Mouse (Mus musculus) layer of hippocampus, adult 8-10 months (tissue): ENCODE data around the gene Clcf1. TPM values are rescaled to one million over a fixed set of nuclear protein-coding genes. Genes with fewer than 3 reads are reported as not detected.

ENCODE experiments used
- DNase-seq, 2 experiments: peaks; one replicate each; pipeline ENCODE4 v3.0.0; 2022; ENCODE audit warnings: low spot score in 2 of 2
- total RNA-seq, 4 experiments: library from RNA; stranded (reverse); gene quantifications; 2 replicates each; pipeline ENCODE4 v1.2.4; 2022

The Clcf1 gene
- 1 to 10 TPM in 3 of 4 experiments, under 1 TPM in 1; 0.70 to 3.3 (median 1.9) TPM for total RNA-seq

DNA sequence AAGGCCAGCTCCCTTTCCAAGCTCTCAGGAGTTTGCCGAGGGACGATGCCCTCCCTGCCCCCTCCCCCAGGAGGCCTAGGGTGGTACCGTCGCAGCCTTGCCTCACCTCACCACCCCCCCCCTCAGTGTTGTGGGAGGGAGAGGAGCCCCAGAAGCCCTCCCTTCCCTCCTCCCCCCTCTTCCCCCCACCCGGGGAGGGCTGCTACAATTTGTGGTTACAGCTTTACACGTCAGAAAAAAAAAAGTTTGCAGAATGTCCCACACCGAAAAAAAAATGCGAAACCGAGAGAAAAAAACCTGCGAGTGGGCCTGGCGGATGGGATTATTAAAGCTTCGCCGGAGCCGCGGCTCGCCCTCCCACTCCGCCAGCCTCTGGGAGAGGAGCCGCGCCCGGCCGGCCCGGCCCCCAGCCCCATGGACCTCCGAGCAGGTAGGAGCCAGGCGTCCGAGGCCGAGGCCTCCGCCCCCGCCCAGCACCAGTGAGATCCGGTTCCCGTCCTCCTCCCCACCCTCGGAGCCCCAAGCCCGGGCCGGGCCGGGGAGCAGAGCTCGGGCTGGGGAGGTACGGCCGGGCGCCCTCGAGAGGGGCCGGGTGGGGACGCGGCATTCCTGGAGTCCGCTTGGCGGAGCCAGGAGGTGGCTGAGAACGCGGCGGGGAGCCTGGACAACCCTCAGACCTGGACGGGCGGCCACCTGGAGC lies at the start of gene Clcf1, which contains the start of gene AC109138.7:
TSS of gene Clcf1 (plus strand) at position 168 of the 700 bp plus-strand sequence.
TSS of gene AC109138.7 (plus strand) at position 287 of the 700 bp plus-strand sequence.
- no peak for DNase-seq

DNA sequence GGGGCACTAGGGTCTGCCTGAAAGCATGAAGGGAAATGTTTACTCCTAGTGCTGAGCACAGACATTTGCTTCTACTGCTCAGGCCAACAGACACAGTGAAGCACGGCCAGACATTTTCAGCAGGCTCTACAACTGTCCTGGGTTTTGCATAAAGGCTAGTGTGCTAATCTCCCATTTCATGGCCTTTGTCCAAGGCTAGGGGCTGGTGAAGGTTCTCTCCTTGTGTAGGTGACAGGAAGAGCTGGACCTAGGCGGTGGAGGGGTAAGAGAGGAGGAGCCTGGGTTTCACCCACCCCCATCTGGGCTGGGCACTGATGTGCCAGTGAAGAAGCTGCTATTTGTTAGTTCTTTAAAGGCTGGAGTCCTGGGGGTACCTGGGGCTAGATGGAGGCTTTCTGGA lies 49.3 kb upstream of the Clcf1 start:
- no peak for DNase-seq

DNA sequence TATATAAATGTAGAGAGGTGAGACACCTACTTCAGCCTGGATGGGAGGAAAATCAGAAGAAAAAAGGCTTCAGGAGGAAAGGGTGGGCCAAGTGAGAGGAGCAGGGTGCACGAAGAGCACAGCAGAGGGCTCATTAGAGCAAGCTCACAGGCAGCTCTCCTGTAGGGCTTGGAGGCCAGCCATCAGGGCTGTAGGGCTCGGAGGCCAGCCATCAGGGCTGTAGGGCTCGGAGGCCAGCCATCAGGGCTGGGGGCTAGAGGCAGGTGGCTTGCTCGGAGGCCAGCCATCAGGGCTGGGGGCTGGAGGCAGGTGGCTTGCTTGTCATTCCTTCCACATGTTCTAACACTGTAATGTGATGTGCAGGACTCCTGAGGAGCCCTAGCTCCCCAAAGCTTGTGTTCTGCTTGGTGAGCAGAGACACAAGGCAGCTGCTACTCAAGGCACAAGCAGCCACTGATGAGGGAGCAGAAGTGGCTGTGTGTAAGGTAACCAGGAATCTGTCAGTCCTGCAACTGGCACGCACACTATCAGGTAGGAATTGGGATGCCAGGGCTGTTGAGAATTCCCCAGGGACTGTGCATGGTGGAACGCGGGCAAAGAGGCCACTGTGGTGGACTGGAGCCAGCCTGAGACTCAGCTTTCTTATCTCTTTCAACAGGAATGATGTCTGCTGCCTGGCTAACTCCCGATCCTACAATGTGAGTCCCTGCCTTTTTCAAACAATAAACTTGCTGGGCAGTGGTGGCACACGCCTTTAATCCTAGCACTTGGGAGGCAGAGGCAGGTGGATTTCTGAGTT lies 47.2 kb upstream of the Clcf1 start:
- no peak for DNase-seq

DNA sequence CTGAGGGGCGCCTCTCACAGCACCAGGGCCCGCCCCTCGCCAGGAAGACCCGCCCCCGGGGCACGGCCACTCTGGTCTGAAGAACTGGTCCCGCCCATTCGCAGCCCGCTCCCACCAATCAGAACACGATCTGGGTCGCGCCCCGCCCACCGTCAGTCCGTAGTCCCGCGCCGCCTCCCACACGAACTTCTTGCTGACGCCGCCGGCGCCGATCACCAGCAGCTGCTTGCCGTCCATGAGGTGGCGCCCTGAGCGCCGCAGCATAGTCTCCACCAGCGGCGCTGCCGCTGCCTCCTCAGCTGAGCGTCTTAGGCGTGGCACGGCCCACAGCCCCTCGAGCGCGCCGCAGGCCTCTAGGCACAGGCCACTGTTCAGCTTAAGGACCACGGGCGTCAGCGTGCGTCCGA lies 44.7 kb upstream of the Clcf1 start:
- peak; percentile 99 for DNase-seq

DNA sequence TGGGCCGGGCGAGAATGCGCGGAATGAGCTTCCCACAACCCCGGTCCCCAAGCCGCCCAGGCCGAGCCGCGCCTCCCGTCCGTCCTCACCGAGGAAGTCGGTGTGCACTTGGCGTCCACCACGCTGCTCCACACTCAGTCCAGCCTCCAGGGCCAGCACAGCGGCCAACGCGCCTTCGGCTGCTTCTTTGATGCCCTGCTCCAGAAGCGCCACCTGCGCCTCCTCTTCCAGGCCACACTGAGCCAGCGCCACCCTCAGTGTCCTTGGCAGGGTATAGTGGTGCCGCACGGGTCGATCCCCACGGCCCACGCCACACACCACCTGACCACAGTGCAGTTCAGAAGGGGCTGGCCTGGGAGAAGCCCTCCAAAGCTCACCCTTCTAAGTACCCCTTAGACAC lies 44.2 kb upstream of the Clcf1 start:
- peak in 1 of 2 experiments; percentile 50 for DNase-seq

DNA sequence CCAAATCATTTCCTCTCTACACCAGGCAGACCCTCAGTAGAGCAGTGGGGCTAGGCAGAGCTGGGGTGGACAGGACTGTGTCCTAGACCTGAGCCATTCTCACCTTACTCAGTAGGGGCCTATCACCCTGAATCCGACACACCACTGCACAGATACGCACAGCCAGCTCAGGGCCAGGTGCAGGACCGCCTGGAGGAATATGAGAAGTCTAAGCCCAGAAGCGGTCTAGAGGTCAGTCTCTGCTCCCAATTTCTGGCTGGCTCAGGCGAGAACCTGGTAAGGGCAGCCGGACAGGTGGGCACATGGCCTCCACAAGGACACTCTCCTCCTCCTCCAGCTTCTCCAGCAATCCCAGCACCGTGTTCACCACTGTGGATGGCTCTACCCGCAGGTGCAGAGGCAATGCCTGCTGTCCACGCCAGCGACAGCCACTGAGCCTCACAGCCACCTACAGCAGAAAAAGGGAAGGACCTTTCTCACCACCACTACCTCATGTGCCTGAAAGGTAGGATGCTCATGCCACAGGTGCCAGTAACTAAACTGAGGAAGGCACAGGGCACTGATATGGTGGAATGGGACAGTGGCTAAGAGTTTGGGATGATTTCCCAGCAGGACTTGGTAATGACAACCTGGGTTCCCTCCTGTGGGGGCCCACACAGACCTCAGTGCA lies 43.2 kb upstream of the Clcf1 start:
- no peak for DNase-seq

DNA sequence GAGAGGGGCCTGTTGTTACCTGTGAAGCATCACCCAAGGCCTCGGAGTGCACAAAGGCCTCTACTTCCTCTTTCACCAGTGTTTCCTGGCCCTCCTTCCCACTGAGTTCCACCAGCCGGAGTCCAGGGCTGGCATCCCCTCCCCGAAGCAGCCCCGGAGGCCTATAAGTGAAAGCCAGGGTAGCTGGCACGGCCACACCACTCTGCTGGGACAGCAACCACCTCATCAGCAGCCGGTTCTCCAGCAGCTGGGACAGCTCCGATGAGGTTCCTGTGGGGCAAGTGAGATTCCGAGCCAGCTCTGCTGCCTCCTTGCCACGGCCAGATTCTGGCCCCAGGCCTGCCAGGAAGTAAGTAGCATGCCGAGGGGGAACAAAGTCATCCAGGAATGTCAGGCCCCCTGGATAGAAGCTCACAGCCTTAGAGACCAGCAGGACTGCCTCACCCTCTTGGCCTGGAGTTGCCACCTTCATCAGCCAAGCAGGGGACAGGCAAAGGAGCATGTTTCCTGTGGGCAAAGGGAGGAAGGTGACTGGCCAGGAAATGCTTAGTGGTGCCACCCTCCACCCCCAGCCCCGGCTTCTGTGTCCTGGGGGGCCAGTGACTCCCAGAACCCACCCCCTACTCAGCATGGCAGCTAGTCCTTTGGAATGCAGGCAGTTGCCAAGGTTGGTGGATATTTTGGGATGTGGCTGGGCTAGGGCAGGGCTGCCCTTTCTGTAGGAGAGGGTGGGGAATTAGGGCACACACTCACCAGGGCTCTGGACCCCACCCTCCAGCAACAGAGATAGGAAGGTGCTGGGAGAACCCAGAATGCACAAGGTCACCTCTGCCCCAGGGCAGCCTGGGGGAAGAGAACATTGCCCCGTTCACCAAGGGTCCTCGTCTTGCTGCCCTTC lies 42.4 kb upstream of the Clcf1 start:
- DNase-seq: no peak

DNA sequence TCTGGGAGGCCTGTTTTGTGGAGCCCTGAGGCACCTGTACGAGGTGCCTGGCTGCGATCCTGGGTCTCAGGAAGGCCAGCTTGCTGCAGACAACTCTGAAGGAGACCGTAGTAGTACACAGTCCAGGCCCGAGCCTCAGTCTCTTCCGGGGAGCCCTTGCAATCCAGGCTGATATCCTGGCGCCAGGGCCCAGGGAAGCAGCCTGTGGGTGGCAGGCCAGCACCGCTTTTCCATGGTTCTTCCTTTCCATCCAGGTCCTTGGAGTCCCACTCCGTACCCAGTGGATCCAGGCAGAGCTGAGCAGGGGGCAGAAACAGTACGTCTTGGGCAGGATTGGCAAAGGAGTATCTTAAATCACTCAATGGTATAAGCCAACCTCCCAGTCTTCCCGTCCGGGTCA lies 41.1 kb upstream of the Clcf1 start:
- DNase-seq: no peak

DNA sequence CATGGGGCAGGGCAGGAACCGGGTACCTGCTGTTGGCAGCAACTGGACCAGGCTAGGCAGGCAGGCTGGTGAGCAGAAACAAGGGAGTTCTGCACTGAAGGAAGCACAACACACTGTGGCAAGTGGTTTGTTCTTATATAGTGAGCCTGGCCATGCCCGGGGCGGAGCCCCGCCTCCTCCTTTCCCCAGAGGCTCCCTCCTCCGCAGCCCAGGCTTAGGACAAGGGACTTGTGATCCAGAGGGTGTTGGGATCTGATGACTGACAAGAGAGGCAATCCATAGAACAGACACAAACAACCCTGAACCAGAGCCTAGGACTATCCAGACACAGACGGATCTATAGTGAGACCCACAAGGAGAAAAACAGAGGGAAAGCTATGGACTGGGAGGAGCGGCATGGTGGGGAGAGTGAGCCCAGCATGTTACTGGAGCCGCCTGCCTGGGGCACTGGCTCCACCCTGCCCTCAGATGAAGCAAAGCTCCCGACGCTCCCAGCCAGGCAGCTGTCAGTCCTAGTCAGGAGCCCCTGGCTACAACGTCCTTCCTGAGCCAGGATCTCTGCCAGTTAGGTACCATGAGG lies 38.6 kb upstream of the Clcf1 start, which contains the start of gene Carns1:
TSS of gene Carns1 (minus strand) at position 112 of the 580 bp plus-strand sequence.
- no peak for DNase-seq

DNA sequence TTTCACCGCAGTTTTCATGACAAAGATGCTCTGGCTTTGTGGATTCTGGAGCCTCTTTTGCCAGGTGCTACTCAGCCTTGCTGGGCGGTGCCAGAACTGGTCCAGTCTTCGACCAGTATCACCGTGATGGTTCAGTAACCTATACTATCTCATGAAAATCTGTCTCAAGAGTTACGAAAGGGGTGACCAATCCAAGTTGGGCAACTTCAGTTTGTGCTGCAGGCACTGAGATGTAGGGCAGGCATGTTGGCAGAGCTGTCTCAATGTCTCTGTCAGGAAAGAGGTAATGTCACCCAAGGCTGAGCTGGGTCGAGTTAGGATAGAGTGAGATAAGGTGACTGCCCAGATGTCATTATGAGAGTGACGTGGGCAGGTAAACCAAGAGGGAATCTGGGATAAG lies 33.6 kb upstream of the Clcf1 start:
- no peak for DNase-seq

DNA sequence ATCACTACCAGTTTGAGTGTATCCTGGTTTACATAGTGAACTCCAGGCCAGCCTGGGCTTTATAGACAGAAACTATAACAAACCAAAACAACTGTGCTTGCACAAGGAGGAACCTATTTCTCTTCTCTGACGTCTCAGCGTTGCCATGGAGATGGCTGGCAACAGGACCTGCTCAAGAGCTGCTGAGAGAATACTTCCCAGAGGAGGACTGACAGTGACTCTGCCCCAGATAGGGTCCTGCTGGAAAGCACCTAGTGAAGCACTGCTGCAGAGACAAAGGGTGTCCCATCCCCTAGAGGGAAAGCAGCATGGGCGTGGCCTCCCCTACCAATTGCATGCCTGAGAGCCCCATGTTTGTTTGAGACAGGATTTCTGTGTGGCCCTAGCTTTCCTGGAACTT lies 32.1 kb upstream of the Clcf1 start:
- peak; percentile 72 for DNase-seq

DNA sequence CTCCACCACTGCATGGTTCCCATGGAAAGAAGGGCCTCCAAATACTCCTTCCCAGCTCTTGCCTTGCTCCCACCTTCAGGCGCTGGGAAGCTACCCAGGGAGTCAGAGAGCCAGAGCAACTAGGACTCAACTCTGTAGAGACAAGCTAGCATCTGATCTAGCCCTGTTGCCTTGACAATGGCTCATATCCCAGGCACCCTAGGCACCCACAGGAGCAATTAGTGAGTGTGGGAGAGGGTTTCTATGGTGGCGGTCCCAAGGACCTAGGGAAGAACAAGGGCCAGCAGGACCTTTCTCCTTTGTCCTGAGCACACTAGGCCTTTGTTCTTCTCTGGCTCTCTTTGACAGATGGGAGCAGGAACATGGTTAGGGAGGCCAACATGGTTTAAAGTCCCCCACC lies 30.3 kb upstream of the Clcf1 start:
- no peak for DNase-seq

DNA sequence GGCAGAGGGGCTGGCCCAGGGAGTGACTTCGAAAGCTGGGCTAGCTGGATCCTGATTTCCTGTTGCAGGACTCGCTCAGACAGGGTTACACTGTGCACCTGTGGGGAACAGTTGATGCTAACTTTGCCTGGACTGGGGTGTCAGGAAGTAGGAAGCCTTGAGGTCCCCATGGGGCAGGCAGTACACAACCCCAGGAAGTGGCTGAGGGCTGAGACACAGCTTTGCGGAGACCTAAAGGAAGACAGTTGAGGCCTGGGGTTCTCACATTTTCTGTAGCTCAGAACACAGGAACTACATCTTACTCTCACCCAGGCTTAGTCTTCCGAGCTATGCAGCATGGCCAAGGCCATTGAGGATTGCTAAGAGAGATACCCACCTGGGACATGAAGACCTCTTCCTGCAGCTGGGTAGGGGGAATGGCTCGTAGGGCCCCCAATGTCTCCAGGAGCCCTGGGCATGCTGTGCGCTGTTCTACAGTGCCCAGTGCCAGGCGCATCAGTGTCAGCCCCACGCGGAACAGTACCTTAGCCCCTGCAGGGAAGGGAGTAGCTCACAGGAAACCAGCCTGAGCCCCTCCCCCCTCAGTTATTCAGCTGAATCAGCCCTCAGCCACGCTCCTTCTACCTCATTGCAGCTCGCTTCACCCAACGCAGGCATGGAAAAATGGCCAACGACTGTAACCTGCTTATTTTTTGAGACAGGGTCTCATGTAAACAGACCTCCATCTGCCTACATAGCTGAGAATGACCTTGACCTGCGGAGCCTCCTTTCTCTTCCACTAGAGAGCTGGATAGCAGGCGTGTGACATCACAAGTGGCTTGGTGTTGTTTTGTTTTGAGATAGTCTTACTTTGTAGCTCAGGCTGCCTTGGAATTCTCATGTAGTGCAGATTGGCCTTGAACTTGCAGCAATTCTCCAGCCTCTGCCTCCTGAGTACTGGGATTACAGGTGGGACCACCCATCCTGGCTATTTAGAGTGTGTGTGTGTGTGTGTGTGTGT lies 28.8 kb upstream of the Clcf1 start:
- no peak for DNase-seq

DNA sequence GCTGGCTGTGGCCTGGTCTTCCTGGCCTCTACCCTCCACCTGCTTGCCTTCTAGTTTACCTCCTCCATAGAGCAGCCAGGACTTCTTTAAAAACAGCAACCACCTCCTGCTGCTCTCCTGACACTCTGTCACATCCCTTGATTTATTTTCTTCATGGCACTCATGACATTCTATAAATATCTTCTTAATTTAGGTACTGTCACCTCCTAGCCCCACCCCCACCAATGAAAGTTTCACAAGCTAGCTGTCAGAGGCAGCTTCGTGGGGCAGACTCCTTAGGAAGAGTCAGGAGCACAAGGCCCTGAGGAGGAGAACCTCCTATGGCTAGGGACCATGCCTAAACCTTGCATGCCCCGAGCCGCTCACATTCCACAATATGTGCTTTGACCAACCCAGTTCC lies 26.7 kb upstream of the Clcf1 start:
- no peak for DNase-seq

DNA sequence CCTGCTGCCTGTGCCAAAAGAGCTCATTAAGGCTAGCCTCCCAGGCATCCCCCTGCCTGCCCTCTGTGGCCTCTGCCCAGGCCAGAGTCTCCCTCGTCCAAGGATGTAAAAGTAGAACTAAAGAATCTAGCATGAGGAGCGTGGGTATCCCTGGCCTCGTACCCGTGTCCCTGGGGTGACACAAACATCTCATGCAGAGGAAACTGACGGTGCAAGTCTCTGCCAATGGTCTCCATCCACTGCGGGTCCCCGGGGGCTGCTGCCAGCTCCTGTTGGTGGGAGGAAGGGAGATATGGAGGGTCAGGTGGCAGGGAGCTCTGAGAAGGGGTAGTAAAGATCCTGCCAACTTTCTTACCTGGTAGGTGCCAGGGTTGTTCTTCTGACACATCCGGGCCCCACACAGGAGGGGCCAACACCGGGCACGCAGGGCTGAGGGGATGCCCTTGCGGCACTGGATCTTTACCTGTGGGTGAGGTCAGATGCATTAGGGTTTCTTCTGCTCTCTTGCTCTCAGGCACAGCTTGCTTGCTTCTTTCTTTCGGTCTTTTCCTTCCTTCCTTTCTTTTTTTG lies 24.9 kb upstream of the Clcf1 start:
- no peak for DNase-seq

DNA sequence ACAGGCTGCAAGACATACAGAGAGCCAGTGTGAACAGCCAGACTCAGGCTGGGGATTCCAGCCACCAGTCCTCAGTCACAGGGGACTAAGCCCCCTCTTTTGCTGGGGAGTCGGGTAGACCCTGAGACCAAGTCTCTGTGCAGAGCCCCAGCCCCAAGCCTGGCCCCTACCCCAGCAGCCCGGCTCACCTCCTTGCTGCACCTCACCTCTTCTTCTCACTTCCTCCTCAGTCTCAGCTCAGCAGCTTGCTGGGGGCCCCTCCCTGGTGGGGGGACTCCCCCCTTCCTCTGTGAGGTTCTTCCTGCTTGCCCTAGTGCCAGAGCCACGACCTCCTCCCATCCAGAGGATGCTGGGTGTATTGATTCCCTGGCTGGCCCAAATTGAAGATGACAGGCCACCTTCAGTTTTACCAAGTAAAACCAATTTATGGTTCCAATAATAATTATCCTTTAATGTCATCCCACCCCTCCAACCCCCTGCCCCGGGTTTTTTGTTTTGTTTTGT lies 23.2 kb upstream of the Clcf1 start, which contains the start of gene Tbc1d10c:
TSS of gene Tbc1d10c (minus strand) at position 454 of the 504 bp plus-strand sequence.
- no peak for DNase-seq

DNA sequence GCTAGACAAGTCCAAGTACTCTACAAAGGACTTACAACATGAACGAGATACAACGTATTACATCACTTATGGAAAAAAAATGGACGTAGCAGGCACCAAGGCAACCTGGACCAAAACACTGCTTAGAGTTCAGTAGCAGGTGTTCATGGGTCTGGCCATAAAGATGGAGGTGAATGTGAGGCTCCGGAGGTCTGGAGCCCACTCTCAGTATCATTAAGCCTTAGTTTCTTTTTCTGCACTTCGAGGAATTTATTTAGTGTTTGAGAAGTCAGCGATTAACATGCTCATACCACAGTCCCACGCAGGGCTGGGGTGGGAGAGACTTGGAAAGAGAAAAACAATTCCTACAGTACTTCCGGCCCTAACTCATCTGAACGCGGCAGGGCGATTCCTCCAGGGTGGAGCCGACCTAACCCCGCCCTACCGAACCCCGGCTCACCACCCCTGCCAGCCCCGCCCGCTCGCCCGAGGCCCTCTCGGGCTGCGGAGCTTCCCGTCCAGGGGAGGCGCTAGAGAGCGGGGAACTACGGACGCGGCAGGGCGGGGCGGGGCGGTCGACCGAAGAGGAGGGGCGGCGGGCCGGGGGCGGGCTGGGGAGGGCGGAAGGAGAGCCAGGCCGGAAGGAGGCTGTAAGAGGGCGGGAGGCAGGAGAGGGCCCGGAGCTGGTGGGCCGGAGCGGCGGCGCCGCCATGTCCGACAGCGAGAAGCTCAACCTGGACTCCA lies 22.3 kb upstream of the Clcf1 start, which contains the start of gene Ppp1ca:
TSS of gene Ppp1ca (plus strand) at position 538 of the 723 bp plus-strand sequence.
- DNase-seq: peak; percentile 75 to 87
